9 mouse cellular contexts compared by ENCODE assay signal in genomic region chr19:46478242-46478641, GRCm38 (mm10). TPM values are rescaled to one million over a fixed set of nuclear protein-coding genes. Genes with fewer than 3 reads are reported as not detected.
DNase-seq lines count a peak whose midpoint lies in the region; ATAC-seq and TF ChIP-seq lines count a peak whose summit lies in the region.
"Had no signal": no experiment of that assay in that cellular context is flagged by ENCODE, and none has a peak within 500 bp of the region (broad histone marks: within the 10 kb centered on the region; RNA-seq: fewer than 3 reads in every experiment).

No protein-coding gene starts in this region.

- H3K4me1 ChIP-seq in heart, embryonic 15.5 days (replicated peaks): peaks cover 62% of the 10 kb centered on the region

- H3K9ac ChIP-seq in heart, embryonic 15.5 days: no peak overlapping the region

- WGBS in heart, embryonic 15.5 days: 55% methylated on average over 4 of the region's 4 CpGs

- H3K36me3 ChIP-seq in heart, embryonic 15.5 days: peaks cover 21% of the 10 kb centered on the region; the same call in 1 of the 2 replicates

- H3K9me3 ChIP-seq in heart, embryonic 15.5 days (replicated peaks): no peaks in the 10 kb centered on the region

- H3K27ac ChIP-seq in layer of hippocampus, adult 2 months: peak overlapping the region; percentile 67
- H3K27ac ChIP-seq in heart, embryonic 15.5 days: peak overlapping the region; percentile 83

- no peak for DNase-seq in layer of hippocampus, adult 2 months (ENCODE audit: low spot score in 2 of 2)
- DNase-seq in layer of hippocampus, postnatal 25 days (ENCODE audit: extremely low spot score in 1 of 2, low spot score in 1 of 2): no peak
- DNase-seq in adrenal gland, postnatal 25 days: peak; percentile 48
- peak; percentile 71 for DNase-seq in lung, postnatal 36 days
- no peak for DNase-seq in cerebellum, adult 11 months
- DNase-seq in cerebellum, adult 11-12 months: no peak
- no peak for DNase-seq in layer of hippocampus, adult 18-20 months (ENCODE audit: low spot score in 2 of 2)
- DNase-seq: layer of hippocampus, postnatal 36 days had no signal

- ATAC-seq in heart, embryonic 15.5 days (replicated peaks; ENCODE audit: insufficient number of reproducible peaks, insufficient read depth, low FRiP score, low read depth): no peak

- TF ChIP-seq CTCF in layer of hippocampus, adult 2 months (conservative IDR thresholded peaks at IDR 0.05): no peak

- H3K4me3 ChIP-seq in layer of hippocampus, adult 2 months: no peak overlapping the region
- H3K4me3 ChIP-seq in heart, embryonic 15.5 days: no peak overlapping the region

- no peak overlapping the region for H3K4me2 ChIP-seq in heart, embryonic 15.5 days

- H3K27me3 ChIP-seq in heart, embryonic 15.5 days: no peaks in the 10 kb centered on the region

RNA-seq across cellular contexts. Expression of gene Trim8, which starts 23.3 kb away (rescaled TPM):
- 100 to 1,000 TPM in 1 of 2 experiments, 10 to 100 TPM in 1; 99.9 to 108 TPM for total RNA-seq in layer of hippocampus, adult 2 months (2021)
- 100 to 1,000 TPM; 105 to 109 TPM for total RNA-seq in layer of hippocampus, postnatal 25 days (2021)
- total RNA-seq in adrenal gland, postnatal 25 days (2021): 50.9 and 52.6 TPM in 2 replicates
- polyA plus RNA-seq in heart, embryonic 15.5 days (2015; fragmentation: Nextera tagmentation; extraction: Ambion mirVana): 15.9 and 19.2 TPM in 2 replicates
- 100 to 1,000 TPM; 110 to 112 TPM for total RNA-seq in layer of hippocampus, adult 18-20 months (2021)

Comparison
In these comparisons a context has a peak if more than half of its experiments do, and no peak if none do; other contexts are left out.
1. DNase-seq: peak in adrenal gland, postnatal 25 days (single experiment) and lung, postnatal 36 days (single experiment); none in layer of hippocampus, adult 2 months (0 of 2), layer of hippocampus, postnatal 25 days (0 of 2), cerebellum, adult 11 months (single experiment), cerebellum, adult 11-12 months (single experiment) and layer of hippocampus, adult 18-20 months (0 of 2).